In the genomic region with DNA sequence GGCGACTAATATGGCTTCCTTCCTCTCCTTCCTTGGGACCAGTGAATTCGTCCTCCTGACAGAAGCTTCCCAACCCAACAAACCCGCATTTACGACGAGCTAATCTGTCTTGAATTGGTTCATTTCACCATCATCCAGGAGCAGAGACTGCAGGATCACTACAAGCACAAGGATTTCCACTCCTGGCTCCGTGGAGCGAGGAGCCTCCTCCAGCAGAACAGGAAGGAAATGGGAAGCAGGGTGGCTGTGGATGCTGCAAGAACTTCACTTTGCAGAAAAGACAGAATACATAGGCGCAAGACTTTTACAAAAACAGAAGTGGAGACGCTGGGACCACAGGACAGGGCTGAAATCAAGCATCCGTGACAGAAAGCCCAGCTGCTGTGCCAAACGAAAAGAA, we compare ENCODE assay signal across 19 mouse cellular contexts. TPM values are rescaled to one million over a fixed set of nuclear protein-coding genes. Genes with fewer than 3 reads are reported as not detected.
DNase-seq lines count a peak whose midpoint lies in the region; ATAC-seq and TF ChIP-seq lines count a peak whose summit lies in the region.
"Had no signal": no experiment of that assay in that cellular context is flagged by ENCODE, and none has a peak within 500 bp of the region (broad histone marks: within the 10 kb centered on the region; RNA-seq: fewer than 3 reads in every experiment).

No protein-coding gene starts in this region.

- TF ChIP-seq POLR2A in small intestine, adult 2 months (IDR thresholded peaks at IDR 0.05; ENCODE audit: low read depth, low read length), result no peak

- ATAC-seq in heart, embryonic 15.5 days (replicated peaks; ENCODE audit: insufficient number of reproducible peaks, insufficient read depth, low FRiP score, low read depth), result no peak
- ATAC-seq in lung, postnatal 0 days, result no peak
- ATAC-seq in liver, embryonic 13.5 days (ENCODE audit: low read depth), result no peak
- ATAC-seq: inflammation-experienced regulatory T-cells, adult 6 months had no signal

- H3K4me1 ChIP-seq in heart, embryonic 15.5 days (replicated peaks), result peaks cover 29% of the 10 kb centered on the region
- peaks cover 8% of the 10 kb centered on the region; the same call in 1 of the 2 replicates for H3K4me1 ChIP-seq in lung, postnatal 0 days (ENCODE audit: insufficient read depth, low read depth, low read length)
- H3K4me1 ChIP-seq in liver, embryonic 13.5 days (replicated peaks), result peaks cover 62% of the 10 kb centered on the region
- H3K4me1 ChIP-seq in small intestine, adult 2 months (ENCODE audit: control insufficient read depth, insufficient read depth, insufficient read length, low read length), result peaks cover 35% of the 10 kb centered on the region

- H3K27ac ChIP-seq in heart, embryonic 15.5 days, result no peak overlapping the region
- H3K27ac ChIP-seq in lung, postnatal 0 days (ENCODE audit: low read length), result no peak overlapping the region
- peak overlapping the region; percentile 52 for H3K27ac ChIP-seq in liver, embryonic 13.5 days
- H3K27ac ChIP-seq in small intestine, adult 2 months (ENCODE audit: insufficient read depth, low read depth, low read length), result peak overlapping the region; percentile 92; the same call in 1 of the 2 replicates
- H3K27ac ChIP-seq: hindbrain, embryonic 12.5 days; midbrain, embryonic 12.5 days had no signal

- no peak for DNase-seq in heart, adult 8-10 months (ENCODE audit: low spot score)
- peak; percentile 19 for DNase-seq in lung, postnatal 36 days
- no peak for DNase-seq in lung, postnatal 0 days (ENCODE audit: low spot score)
- no peak for DNase-seq in liver, embryonic 13.5 days
- no peak for DNase-seq in right cerebral cortex, adult 2 months (ENCODE audit: low spot score in 2 of 2)
- no peak for DNase-seq in layer of hippocampus, postnatal 36 days
- DNase-seq: gastrocnemius, postnatal 36 days had no signal

- H3K9ac ChIP-seq in heart, embryonic 15.5 days, result no peak overlapping the region
- no peak overlapping the region for H3K9ac ChIP-seq in lung, postnatal 0 days (replicated peaks; ENCODE audit: low read depth)
- H3K9ac ChIP-seq in liver, embryonic 13.5 days, result no peak overlapping the region
- H3K9ac ChIP-seq: embryonic facial prominence, embryonic 12.5 days; limb, embryonic 15.5 days had no signal

- H3K4me3 ChIP-seq in heart, embryonic 15.5 days, result no peak overlapping the region
- H3K4me3 ChIP-seq in lung, postnatal 0 days (ENCODE audit: low read depth, low read length), result no peak overlapping the region
- no peak overlapping the region for H3K4me3 ChIP-seq in liver, embryonic 13.5 days (replicated peaks)
- H3K4me3 ChIP-seq in small intestine, adult 2 months (ENCODE audit: low read depth, low read length), result no peak overlapping the region

- H3K36me3 ChIP-seq in heart, embryonic 15.5 days, result peaks cover 9% of the 10 kb centered on the region; the same call in 1 of the 2 replicates
- H3K36me3 ChIP-seq in lung, postnatal 0 days (ENCODE audit: insufficient read depth, low read length), result no peaks in the 10 kb centered on the region
- H3K36me3 ChIP-seq in liver, embryonic 13.5 days, result peaks cover 16% of the 10 kb centered on the region
- H3K36me3 ChIP-seq in small intestine, adult 2 months (ENCODE audit: control insufficient read depth, insufficient read depth, low read length), result peaks cover 7% of the 10 kb centered on the region; the same call in 1 of the 2 replicates

- H3K27me3 ChIP-seq in heart, embryonic 15.5 days, result no peaks in the 10 kb centered on the region
- no peaks in the 10 kb centered on the region for H3K27me3 ChIP-seq in lung, postnatal 0 days (replicated peaks; ENCODE audit: insufficient read depth, low read length)
- no peaks in the 10 kb centered on the region; the same call in 1 of the 2 replicates for H3K27me3 ChIP-seq in liver, embryonic 13.5 days
- no peaks in the 10 kb centered on the region for H3K27me3 ChIP-seq in small intestine, adult 2 months (ENCODE audit: control insufficient read depth, insufficient read depth, low read length)
- H3K27me3 ChIP-seq: embryonic facial prominence, embryonic 12.5 days; hindbrain, embryonic 12.5 days; limb, embryonic 15.5 days had no signal

- H3K9me3 ChIP-seq in heart, embryonic 15.5 days (replicated peaks), result no peaks in the 10 kb centered on the region
- H3K9me3 ChIP-seq in lung, postnatal 0 days (ENCODE audit: low read length), result no peaks in the 10 kb centered on the region
- peaks cover 4% of the 10 kb centered on the region; the same call in 1 of the 2 replicates for H3K9me3 ChIP-seq in liver, embryonic 13.5 days (replicated peaks)
- H3K9me3 ChIP-seq: embryonic facial prominence, embryonic 12.5 days; hindbrain, embryonic 12.5 days; limb, embryonic 15.5 days; midbrain, embryonic 12.5 days had no signal

- 0 out of 2 replicates have a peak overlapping the region, but pooled peaks have one; percentile 14 for H3K4me2 ChIP-seq in heart, embryonic 15.5 days
- H3K4me2 ChIP-seq in lung, postnatal 0 days (replicated peaks; ENCODE audit: low read depth, low read length), result no peak overlapping the region
- H3K4me2 ChIP-seq in liver, embryonic 13.5 days, result peak overlapping the region; percentile 15; the same call in 1 of the 2 replicates

- no peak for TF ChIP-seq EP300 in lung, postnatal 0 days (IDR thresholded peaks at IDR 0.05)

- 61% methylated on average over 11 of the region's 11 CpGs for WGBS in heart, embryonic 15.5 days
- 55% methylated on average over 11 of the region's 11 CpGs for WGBS in lung, postnatal 0 days
- 44% methylated on average over 11 of the region's 11 CpGs for whole genome bisulfite sequencing in liver, embryonic 13.5 days (ENCODE audit: insufficient replicate concordance)
- WGBS in small intestine, adult 2 months, result 66% methylated on average over 11 of the region's 11 CpGs

- no peak for TF ChIP-seq CTCF in lung, postnatal 0 days (IDR thresholded peaks at IDR 0.05)
- TF ChIP-seq CTCF in small intestine, adult 2 months (IDR thresholded peaks at IDR 0.05; ENCODE audit: extremely low read depth, insufficient read length, insufficient replicate concordance, low read depth, low read length), result no peak

RNA-seq across cellular contexts. Expression of gene Ddi2, which starts 1.4 kb away (rescaled TPM):
- polyA plus RNA-seq in heart, embryonic 15.5 days (2015; fragmentation: Nextera tagmentation; extraction: Ambion mirVana), result 13.6 and 16.6 TPM in 2 replicates
- total RNA-seq in heart, adult 8-10 months (2022), result 10 to 100 TPM; 26.1 to 34.6 (median 29.1) TPM
- polyA plus RNA-seq in lung, postnatal 0 days (2015; fragmentation: Nextera tagmentation; extraction: Ambion mirVana), result 16.8 and 19.7 TPM in 2 replicates
- polyA plus RNA-seq in liver, embryonic 13.5 days (2015; fragmentation: Nextera tagmentation; extraction: Ambion mirVana), result 15.0 and 19.1 TPM in 2 replicates
- polyA plus RNA-seq in small intestine, adult 2 months (2012; rRNA removed), result 15.4 and 21.2 TPM in 2 replicates
- 10 to 100 TPM; 45.1 to 46.9 TPM for total RNA-seq in layer of hippocampus, postnatal 36 days (2021)

RNA-seq across cellular contexts. Expression of gene Agmat, which starts 21.9 kb away (rescaled TPM):
- polyA plus RNA-seq in heart, embryonic 15.5 days (2015; fragmentation: Nextera tagmentation; extraction: Ambion mirVana), result 0.57 and 0.80 TPM in 2 replicates
- under 1 TPM in 3 of 4 experiments, not detected in 1; 0.44 to 0.66 (median 0.63) TPM for total RNA-seq in heart, adult 8-10 months (2022)
- 0.25 and 0.27 TPM in 2 replicates for polyA plus RNA-seq in lung, postnatal 0 days (2015; fragmentation: Nextera tagmentation; extraction: Ambion mirVana)
- 18.4 and 18.5 TPM in 2 replicates for polyA plus RNA-seq in liver, embryonic 13.5 days (2015; fragmentation: Nextera tagmentation; extraction: Ambion mirVana)
- polyA plus RNA-seq in small intestine, adult 2 months (2012; rRNA removed), result 13.3 and 19.0 TPM in 2 replicates
- total RNA-seq in layer of hippocampus, postnatal 36 days (2021), result under 1 TPM in 1 of 2 experiments, not detected in 1; 0.32 TPM
- total RNA-seq: layer of hippocampus, postnatal 25 days had no signal
- polyA plus RNA-seq: embryonic facial prominence, embryonic 12.5 days; forebrain, embryonic 11.5 days; hindbrain, embryonic 12.5 days; inflammation-experienced regulatory T-cells, adult 6 months; limb, embryonic 15.5 days; midbrain, embryonic 12.5 days; neural tube, embryonic 14.5 days had no signal

RNA-seq across cellular contexts. Expression of gene Rsc1a1, which starts 39.2 kb away (rescaled TPM):
- polyA plus RNA-seq in heart, embryonic 15.5 days (2015; fragmentation: Nextera tagmentation; extraction: Ambion mirVana), result 0.27 TPM in 1 of 2 replicates, not detected in the other
- 1 to 10 TPM in 2 of 4 experiments, not detected in 2; 1.2 to 4.0 TPM for total RNA-seq in heart, adult 8-10 months (2022)
- not detected in 2 replicates for polyA plus RNA-seq in lung, postnatal 0 days (2015; fragmentation: Nextera tagmentation; extraction: Ambion mirVana)
- 0.46 TPM in 1 of 2 replicates, not detected in the other for polyA plus RNA-seq in liver, embryonic 13.5 days (2015; fragmentation: Nextera tagmentation; extraction: Ambion mirVana)
- 9.8 and 16.5 TPM in 2 replicates for polyA plus RNA-seq in small intestine, adult 2 months (2012; rRNA removed)
- not detected for total RNA-seq in layer of hippocampus, postnatal 36 days (2021)
- total RNA-seq: adrenal gland, postnatal 4 days had no signal
- polyA plus RNA-seq: embryonic facial prominence, embryonic 12.5 days; heart, postnatal 0 days; inflammation-experienced regulatory T-cells, adult 6 months; midbrain, embryonic 12.5 days had no signal

RNA-seq across cellular contexts. Expression of gene Plekhm2, which starts 59.9 kb away (rescaled TPM):
- polyA plus RNA-seq in heart, embryonic 15.5 days (2015; fragmentation: Nextera tagmentation; extraction: Ambion mirVana), result 6.9 and 7.1 TPM in 2 replicates
- total RNA-seq in heart, adult 8-10 months (2022), result 100 to 1,000 TPM; 113 to 133 (median 117) TPM
- 5.2 and 5.3 TPM in 2 replicates for polyA plus RNA-seq in lung, postnatal 0 days (2015; fragmentation: Nextera tagmentation; extraction: Ambion mirVana)
- 0.91 and 1.1 TPM in 2 replicates for polyA plus RNA-seq in liver, embryonic 13.5 days (2015; fragmentation: Nextera tagmentation; extraction: Ambion mirVana)
- 9.7 and 17.0 TPM in 2 replicates for polyA plus RNA-seq in small intestine, adult 2 months (2012; rRNA removed)
- total RNA-seq in layer of hippocampus, postnatal 36 days (2021), result 10 to 100 TPM; 67.4 to 81.7 TPM

Comparison
In these comparisons a context has a peak if more than half of its experiments do, and no peak if none do; other contexts are left out.
1. H3K27ac ChIP-seq: peak in liver, embryonic 13.5 days (single experiment) and small intestine, adult 2 months (single experiment); none in heart, embryonic 15.5 days (single experiment) and lung, postnatal 0 days (single experiment).